Mouse (Mus musculus): ENCODE results near the gene Gm3233. TPM values are rescaled to one million over a fixed set of nuclear protein-coding genes. Genes with fewer than 3 reads are reported as not detected.
"Not testable (repeated sequence)": the region's sequence is repeated elsewhere in the genome, so short reads cannot be mapped to it uniquely, and the experiment has no call there.

The Gm3233 gene
- not detected for total RNA-seq (2021)
- polyA plus RNA-seq (2012; rRNA removed) = not detected in 2 replicates
- long read RNA-seq = 0 reads

GRCm38 (mm10) chr10:77759582-77759981, at the start of gene Gm3233:
TSS of gene Gm3233 (minus strand) at chr10:77759682.
- not testable (repeated sequence) for DNase-seq

GRCm38 (mm10) chr10:77804095-77804494, 44.6 kb upstream of the Gm3233 start:
- no peak for DNase-seq

GRCm38 (mm10) chr10:77798921-77799508, 39.5 kb upstream of the Gm3233 start, which contains the start of gene Gm19668:
TSS of gene Gm19668 (minus strand) at chr10:77799133.
- DNase-seq = no peak

DNA sequence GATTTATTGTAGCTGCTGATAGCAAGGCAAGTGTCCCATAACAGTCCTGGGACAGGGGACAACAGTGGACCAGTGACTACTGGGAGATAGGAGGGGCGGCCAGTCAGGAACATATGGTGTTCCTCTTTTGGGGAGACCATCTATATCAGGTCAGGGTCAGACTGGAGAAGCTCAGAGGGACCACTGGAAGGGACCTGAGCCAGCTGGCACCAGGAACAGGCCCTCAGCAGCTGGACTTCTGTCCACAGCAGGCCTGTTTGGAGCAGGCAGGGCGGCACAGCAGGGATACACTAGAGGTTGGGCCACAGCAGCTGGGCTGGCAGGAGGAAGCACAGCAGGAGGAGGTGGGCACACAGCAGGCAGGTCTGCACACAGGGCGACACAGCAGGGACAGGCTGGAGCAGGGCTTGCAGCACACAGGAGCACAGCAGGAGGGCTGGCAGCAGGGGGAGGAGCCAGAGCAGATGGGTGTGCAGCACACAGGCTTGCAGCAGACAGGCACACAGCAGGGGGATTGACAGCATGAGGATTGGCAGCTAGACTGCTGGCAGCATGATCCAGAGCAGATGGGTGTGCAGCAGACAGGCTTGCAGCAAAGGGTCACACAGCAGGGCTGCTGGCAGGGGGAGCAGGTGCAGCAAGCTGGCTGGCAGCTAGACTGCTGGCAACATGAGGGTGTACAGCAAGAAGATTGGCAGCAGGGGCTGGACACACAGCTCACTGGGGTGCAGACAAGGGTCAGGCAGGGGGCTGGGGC, 38.9 kb upstream of the Gm3233 start:
- not testable (repeated sequence) for DNase-seq

GRCm38 (mm10) chr10:77797677-77798076, 38.2 kb upstream of the Gm3233 start:
- no peak for DNase-seq

GRCm38 (mm10) chr10:77794976-77795375, 35.5 kb upstream of the Gm3233 start, which contains the start of gene Gm9639:
TSS of gene Gm9639 (minus strand) at chr10:77795076.
- DNase-seq = no peak

- DNase-seq = no peak
Measured at GRCm38 (mm10) chr10:77788621-77789020, 29.1 kb upstream of the Gm3233 start.

GRCm38 (mm10) chr10:77787876-77788275, 28.4 kb upstream of the Gm3233 start, which contains the start of gene Gm7137:
TSS of gene Gm7137 (minus strand) at chr10:77788200.
- DNase-seq = not testable (repeated sequence)

DNA sequence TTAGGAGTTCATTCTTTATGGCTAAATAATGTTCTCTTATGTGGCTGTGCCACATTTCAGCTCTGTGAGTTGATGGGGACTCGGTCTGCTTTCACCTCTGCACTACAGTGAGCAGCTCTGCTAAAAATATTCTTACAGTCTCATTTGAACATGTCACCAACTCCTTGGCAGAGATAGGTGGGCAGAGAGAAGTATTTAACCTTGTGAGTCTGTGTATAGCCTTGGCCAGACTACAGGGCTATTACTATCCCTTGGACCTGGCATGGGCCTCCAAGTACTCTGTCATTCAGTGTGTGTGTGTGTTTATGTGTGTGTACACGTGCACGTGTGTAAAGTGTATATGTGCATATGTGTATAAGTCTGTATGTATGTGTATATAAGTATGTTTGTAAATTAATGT, 23.9 kb upstream of the Gm3233 start:
- DNase-seq = not testable (repeated sequence)

- not testable (repeated sequence) for DNase-seq
Measured at GRCm38 (mm10) chr10:77782442-77782841, 23.0 kb upstream of the Gm3233 start, which contains the start of gene Gm3250. TSS of gene Gm3250 (minus strand) at chr10:77782542.

DNA sequence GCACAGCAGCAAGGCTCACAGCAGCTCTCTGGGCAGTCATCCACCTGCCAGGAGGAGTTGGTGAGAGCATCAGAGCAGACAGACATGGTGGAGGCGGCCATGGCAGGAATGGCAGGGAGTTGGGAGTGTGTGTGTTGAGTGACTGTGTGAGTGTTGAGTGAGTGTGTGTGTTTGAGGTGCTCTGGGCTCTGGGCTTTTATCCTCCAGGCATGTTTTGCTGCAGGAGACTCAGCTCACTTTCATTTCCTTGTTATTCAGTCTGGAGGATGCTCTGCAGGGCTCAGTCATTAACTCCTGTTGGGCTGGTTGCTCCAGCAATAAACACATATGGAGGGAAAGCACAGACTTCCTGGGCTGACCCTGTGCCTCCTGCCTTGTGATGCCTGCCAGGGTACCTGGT, 17.4 kb upstream of the Gm3233 start, which contains the start of gene Gm7138:
TSS of gene Gm7138 (minus strand) at position 101 of the 400 bp plus-strand sequence.
- DNase-seq = not testable (repeated sequence)

DNA sequence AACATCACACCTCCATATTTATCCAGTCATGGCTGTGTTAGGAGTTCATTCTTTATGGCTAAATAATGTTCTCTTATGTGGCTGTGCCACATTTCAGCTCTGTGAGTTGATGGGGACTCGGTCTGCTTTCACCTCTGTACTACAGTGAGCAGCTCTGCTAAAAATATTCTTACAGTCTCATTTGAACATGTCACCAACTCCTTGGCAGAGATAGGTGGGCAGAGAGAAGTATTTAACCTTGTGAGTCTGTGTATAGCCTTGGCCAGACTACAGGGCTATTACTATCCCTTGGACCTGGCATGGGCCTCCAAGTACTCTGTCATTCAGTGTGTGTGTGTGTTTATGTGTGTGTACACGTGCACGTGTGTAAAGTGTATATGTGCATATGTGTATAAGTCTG, 12.7 kb upstream of the Gm3233 start:
- DNase-seq = not testable (repeated sequence)

GRCm38 (mm10) chr10:77771225-77771624, 11.7 kb upstream of the Gm3233 start, which contains the start of gene Gm3238:
TSS of gene Gm3238 (minus strand) at chr10:77771325.
- DNase-seq = not testable (repeated sequence)

GRCm38 (mm10) chr10:77769727-77770126, 10.2 kb upstream of the Gm3233 start:
- DNase-seq = no peak

GRCm38 (mm10) chr10:77753448-77753847, 6.0 kb downstream of the Gm3233 start:
- no peak for DNase-seq

DNA sequence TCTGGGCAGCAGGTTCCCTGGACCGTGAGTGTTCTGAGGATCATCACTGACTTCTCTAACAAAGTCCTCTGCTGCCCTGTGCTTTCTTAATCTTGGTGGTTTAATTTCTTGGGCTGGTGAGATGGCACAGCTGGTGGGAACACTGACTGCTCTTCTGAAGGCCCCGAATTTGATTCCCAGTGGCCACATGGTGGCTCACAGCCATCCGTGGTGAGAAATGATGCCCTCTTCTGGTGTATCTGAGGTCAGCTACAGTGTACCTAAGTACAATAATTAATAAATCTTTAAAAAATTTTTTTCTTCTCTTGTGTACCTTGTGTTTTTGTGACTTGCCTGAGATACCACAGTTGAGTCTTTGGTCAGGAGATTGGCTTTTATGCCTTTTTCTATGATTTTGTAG, 7.2 kb downstream of the Gm3233 start:
- DNase-seq = not testable (repeated sequence)

DNA sequence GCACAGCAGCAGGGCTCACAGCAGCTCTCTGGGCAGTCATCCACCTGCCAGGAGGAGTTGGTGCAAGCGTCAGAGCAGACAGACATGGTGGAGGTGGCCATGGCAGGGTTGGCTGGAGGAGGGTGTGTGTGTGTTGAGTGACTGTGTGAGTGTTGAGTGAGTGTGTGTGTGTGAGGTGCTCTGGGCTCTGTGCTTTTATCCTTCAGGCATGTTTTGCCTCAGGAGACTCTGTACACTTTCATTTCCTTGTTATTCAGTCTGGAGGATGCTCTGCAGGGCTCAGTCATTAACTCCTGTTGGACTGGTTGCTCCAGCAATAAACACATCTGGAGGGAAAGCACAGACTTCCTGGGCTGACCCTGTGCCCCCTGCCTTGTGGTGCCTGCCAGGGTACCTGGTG, 8.2 kb downstream of the Gm3233 start, which contains the start of gene Gm9736:
TSS of gene Gm9736 (minus strand) at position 101 of the 400 bp plus-strand sequence.
- DNase-seq = not testable (repeated sequence)

DNA sequence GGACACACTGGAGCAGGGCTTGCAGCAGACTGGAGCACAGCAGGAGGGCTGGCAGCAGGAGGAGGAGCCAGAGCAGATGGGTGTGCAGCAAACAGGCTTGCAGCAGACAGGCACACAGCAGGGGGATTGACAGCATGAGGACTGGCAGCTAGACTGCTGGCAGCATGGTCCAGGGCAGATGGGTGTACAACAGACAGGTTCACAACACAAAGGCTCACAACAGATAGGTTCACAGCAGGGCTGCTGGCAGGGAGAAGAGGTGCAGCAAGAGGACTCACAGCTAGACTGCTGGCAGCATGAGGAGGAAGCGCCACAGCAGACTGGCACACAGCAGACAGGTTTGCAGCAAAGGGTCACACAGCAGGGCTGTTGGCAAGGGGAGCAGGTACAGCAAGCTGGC, 8.8 kb downstream of the Gm3233 start:
- not testable (repeated sequence) for DNase-seq

DNA sequence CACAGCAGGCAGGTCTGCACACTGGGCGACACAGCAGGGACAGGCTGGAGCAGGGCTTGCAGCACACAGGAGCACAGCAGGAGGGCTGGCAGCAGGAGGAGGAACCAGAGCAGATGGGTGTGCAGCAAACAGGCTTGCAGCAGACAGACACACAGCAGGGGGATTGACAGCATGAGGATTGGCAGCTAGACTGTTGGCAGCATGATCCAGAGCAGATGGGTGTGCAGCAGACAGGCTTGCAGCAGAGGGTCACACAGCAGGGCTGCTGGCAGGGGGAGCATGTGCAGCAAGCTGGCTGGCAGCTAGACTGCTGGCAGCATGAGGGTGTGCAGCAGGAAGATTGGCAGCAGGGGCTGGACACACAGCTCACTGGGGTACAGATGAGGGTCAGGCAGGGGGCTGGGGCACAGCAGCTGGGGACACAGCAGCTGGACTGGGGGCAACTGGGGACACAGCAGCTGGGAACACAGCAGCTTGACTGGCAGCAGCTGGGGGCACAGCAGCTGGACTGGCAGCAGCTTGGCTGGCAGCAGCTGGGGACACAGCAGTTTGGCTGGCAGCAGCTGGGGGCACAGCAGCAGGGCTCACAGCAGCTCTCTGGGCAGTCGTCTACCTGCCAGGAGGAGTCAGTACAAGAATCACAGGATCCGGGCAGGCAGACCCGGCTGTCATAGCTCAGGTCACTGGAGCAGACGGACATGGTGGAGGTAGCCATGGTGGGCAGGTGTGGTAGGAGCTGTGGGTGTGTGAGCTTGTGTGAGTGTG, 17.4 kb downstream of the Gm3233 start, which contains the start of gene Gm18596:
TSS of gene Gm18596 (minus strand) at position 715 of the 765 bp plus-strand sequence.
- not testable (repeated sequence) for DNase-seq

DNA sequence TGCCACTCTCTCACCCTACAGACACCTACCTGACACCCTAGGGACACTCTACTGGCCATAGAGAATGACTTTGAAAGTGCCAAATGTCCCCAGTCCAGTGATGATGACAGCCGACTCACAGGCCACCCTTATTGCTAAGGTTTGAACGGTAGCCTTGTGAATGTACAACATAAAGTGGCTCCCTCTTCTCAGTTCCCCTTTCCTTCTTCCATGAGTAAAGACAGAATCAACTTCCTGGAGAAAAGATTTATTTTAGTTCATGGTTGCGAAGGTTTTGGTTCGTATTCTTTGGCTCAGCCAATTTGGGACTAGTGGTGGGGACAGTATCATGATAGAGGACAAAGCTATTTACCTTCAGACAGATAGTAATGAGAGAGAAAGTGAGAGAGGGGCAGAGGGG, 20.6 kb downstream of the Gm3233 start:
- DNase-seq = no peak

- DNase-seq = no peak
Measured at GRCm38 (mm10) chr10:77735928-77736327, 23.6 kb downstream of the Gm3233 start.

GRCm38 (mm10) chr10:77729241-77729640, 30.2 kb downstream of the Gm3233 start:
- no peak for DNase-seq

Data from adrenal gland, adult 2 months (tissue).